Mouse (Mus musculus) erythroblast, embryonic 14.5 days (primary cell): Measurements from ENCODE around the gene Usp3.

Experiments used
- GATA1 ChIP-seq: IDR thresholded peaks from 2 replicates; pipeline ENCODE4 v1.6.1; 2012; ENCODE audit warnings: low read length, inconsistent platforms, mixed read lengths
- TAL1 ChIP-seq: IDR thresholded peaks from 3 replicates; pipeline ENCODE4 v1.6.1; 2012; ENCODE audit warnings: low read length, inconsistent platforms, mixed read lengths

DNA sequence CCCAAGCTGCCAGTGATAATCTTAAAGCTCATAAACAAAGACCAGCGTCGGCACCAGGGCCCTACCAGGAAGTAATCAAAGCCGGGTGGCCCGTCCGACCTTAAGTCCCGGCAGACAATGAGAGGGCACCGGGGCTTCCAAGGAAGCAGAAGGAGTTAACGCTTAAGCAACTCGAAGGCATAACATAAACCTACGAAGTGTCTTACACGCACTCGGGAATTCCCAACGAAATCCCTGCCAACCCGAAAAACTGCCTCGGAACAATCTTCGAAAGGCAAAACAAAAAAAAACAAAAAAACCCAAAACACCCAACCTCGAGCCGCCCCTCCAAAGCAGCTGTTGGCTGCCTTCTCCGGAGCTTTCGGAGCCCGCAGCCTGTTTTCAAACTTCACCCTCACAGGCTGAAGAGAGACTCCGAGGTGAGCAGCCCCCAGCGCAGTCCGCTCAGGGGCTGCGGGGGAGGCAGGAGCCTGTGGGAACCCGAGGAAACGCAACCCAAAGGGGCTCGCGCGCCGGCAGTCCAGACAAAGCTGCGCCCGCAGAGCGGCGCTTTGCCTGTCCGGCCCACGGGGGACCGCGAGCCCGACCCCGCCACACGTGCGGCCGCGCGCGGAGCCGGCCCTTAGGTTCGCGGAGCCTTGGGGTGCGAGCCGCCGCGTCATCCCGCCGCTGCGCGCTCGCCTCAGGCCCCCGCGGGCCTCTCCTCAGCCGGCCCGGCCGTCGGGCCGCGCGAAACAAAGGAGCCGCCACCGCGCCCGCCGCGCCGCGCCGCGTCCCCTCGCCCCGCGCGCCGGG is 894 bp downstream of the Usp3 start:
- TF ChIP-seq GATA1 = no peak
- no peak for TF ChIP-seq TAL1
